Mouse (Mus musculus) heart, adult 8-10 months (tissue): ENCODE measurements around the gene Ppp1r1c. TPM values are rescaled to one million over a fixed set of nuclear protein-coding genes. Genes with fewer than 3 reads are reported as not detected.

ENCODE experiments used
- DNase-seq: peaks from one replicate; pipeline ENCODE4 v3.0.0; 2022; ENCODE audit warnings: low spot score
- total RNA-seq, 4 experiments: library from RNA; stranded (reverse); gene quantifications; 2 replicates each; pipeline ENCODE4 v1.2.4; 2022

The Ppp1r1c gene
- total RNA-seq, 4 experiments from 2014 or later, result 0.44 to 2.7 (median 1.2) TPM

GRCm38 (mm10) chr2:79856874-79857273 lies 149.3 kb downstream of the Ppp1r1c start:
- DNase-seq, result no peak

GRCm38 (mm10) chr2:79865275-79865999 lies 157.9 kb downstream of the Ppp1r1c start:
- DNase-seq, result peak; percentile 61

Other genes with a start within 250 kb of the Ppp1r1c start
- 10 to 100 TPM; 19.1 to 25.1 (median 21.7) TPM for gene Itprid2, start 72.4 kb upstream of the Ppp1r1c start, total RNA-seq